Mouse (Mus musculus) small intestine, adult 2 months (tissue): ENCODE data around the gene Uox. TPM values are rescaled to one million over a fixed set of nuclear protein-coding genes. Genes with fewer than 3 reads are reported as not detected.

Experiments used
- H3K27ac ChIP-seq: fragments of 200-500 bp; 2 replicates; pipeline ENCODE4 v1.5.1; 2012; ENCODE audit warnings: low read depth, low read length, control low read depth, inconsistent platforms; ENCODE audit not compliant: insufficient read depth
- H3K27me3 ChIP-seq: fragments of 200-500 bp; 2 replicates; pipeline ENCODE4 v1.6.1; 2012; ENCODE audit warnings: mild to moderate bottlenecking, moderate library complexity, low read length, inconsistent platforms; ENCODE audit not compliant: control insufficient read depth, insufficient read depth
- H3K36me3 ChIP-seq: fragments of 200-500 bp; 2 replicates; pipeline ENCODE4 v1.6.1; 2012; ENCODE audit warnings: mild to moderate bottlenecking, low read length, control low read depth, inconsistent platforms; ENCODE audit not compliant: control insufficient read depth, insufficient read depth
- H3K4me1 ChIP-seq: fragments of 200-500 bp; 2 replicates; pipeline ENCODE4 v1.6.1; 2012; ENCODE audit warnings: low read length, inconsistent platforms, mixed read lengths; ENCODE audit not compliant: control insufficient read depth, insufficient read depth, insufficient read length
- H3K4me3 ChIP-seq: fragments of 200-500 bp; 2 replicates; pipeline ENCODE4 v1.5.1; 2012; ENCODE audit warnings: low read depth, mild to moderate bottlenecking, control low read depth, inconsistent platforms, low read length, moderate library complexity
- CTCF ChIP-seq: fragments of 200-500 bp; IDR thresholded peaks from 2 replicates; pipeline ENCODE4 v1.5.1; 2012; ENCODE audit warnings: low read depth, mild to moderate bottlenecking, control low read depth, inconsistent platforms, low read length, moderate library complexity, mixed read lengths; ENCODE audit not compliant: insufficient replicate concordance, insufficient read length; ENCODE audit errors: extremely low read depth
- POLR2A ChIP-seq: fragments of 200-500 bp; IDR thresholded peaks from 2 replicates; pipeline ENCODE4 v1.6.1; 2012; ENCODE audit warnings: low read depth, mild to moderate bottlenecking, control low read depth, inconsistent platforms, low read length, moderate library complexity
- WGBS: fragments of 180-500 bp; shearing (Covaris S2); methylation state at CpG from one replicate; pipeline ENCODE4 v1.1.7; 2018; 5-methylcytosine and 5-hydroxymethylcytosine counted together
- polyA plus RNA-seq: library from polyadenylated mRNA; depleted of rRNA; stranded (reverse); fragments of >200 nt; gene quantifications from 2 replicates; pipeline ENCODE4 v1.2.3, GENCODE M21; 2012

Gene Uox
- polyA plus RNA-seq, 1 experiment = 0.11 TPM

DNA sequence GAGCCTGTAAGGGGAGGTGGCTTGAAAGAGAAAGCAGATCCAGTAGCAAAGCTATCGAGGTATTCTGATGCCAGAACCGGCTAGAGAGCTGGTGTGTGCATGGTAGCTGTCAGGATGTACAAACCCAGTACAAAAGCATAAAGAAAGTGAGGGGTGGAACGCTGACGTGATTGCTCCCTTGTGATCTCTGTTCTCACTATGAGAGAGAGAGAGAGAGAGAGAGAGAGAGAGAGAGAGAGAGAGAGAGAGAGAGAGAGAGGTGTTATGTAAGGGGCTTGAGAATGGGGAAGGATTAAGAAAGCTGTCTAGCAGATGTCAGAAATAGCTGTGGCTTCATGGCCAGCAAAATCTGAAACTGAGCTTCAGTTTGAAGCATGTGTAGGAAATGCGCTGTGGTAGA lies 13.7 kb downstream of the Uox start:
- 43% methylated on average over 5 of the region's 5 CpGs for WGBS
- H3K4me3 ChIP-seq = no peak overlapping the region
- TF ChIP-seq CTCF = no peak
- TF ChIP-seq POLR2A = no peak
- no peaks in the 10 kb centered on the region for H3K4me1 ChIP-seq
- H3K27me3 ChIP-seq = no peaks in the 10 kb centered on the region
- H3K27ac ChIP-seq = no peak overlapping the region
- H3K36me3 ChIP-seq = no peaks in the 10 kb centered on the region

GRCm38 (mm10) chr3:146586616-146587015 lies 16.4 kb downstream of the Uox start:
- no peak overlapping the region for H3K4me3 ChIP-seq
- no peak overlapping the region for H3K27ac ChIP-seq
- H3K36me3 ChIP-seq = no peaks in the 10 kb centered on the region
- no peaks in the 10 kb centered on the region for H3K4me1 ChIP-seq
- no peaks in the 10 kb centered on the region for H3K27me3 ChIP-seq
- no peak for TF ChIP-seq CTCF
- no peak for TF ChIP-seq POLR2A
- WGBS = 95% methylated on average over 14 of the region's 14 CpGs

- H3K4me3 ChIP-seq = no peak overlapping the region
- 84% methylated on average over 6 of the region's 6 CpGs for WGBS
- H3K4me1 ChIP-seq = no peaks in the 10 kb centered on the region
- H3K36me3 ChIP-seq = no peaks in the 10 kb centered on the region
- TF ChIP-seq POLR2A (no peak), CTCF (no peak)
- H3K27ac ChIP-seq = no peak overlapping the region
- no peaks in the 10 kb centered on the region for H3K27me3 ChIP-seq
These were observed 19.3 kb downstream of the Uox start for GRCm38 (mm10) chr3:146589523-146589922.

DNA sequence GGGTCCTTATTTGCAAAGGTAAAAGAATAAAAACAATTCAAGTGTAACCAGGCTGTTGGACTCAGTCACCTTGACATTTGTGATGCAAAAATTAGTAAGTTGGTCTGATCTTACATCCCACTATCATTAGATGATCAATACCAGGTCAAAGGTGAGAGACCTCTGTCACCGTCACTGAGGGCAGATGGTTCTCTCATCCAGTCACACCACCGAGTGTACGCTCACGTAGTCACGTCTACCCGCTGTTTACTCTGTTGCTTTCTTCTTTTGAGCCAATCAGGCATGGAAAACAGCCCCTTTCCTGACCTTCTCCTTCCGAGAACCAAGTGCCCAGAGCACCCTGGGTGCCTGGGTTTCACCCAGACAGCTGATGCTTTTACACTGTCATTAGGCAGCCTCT lies 20.9 kb downstream of the Uox start:
- Histone ChIP-seq H3K36me3 (no peaks in the 10 kb centered on the region), H3K4me1 (no peaks in the 10 kb centered on the region), H3K27me3 (no peaks in the 10 kb centered on the region), H3K4me3 (no peak overlapping the region), H3K27ac (no peak overlapping the region)
- WGBS = 80% methylated on average over 7 of the region's 7 CpGs
- TF ChIP-seq POLR2A (no peak), CTCF (no peak)

GRCm38 (mm10) chr3:146591601-146592000 lies 21.4 kb downstream of the Uox start:
- H3K4me1 ChIP-seq = no peaks in the 10 kb centered on the region
- no peak overlapping the region for H3K4me3 ChIP-seq
- 80% methylated on average over 2 of the region's 2 CpGs for WGBS
- TF ChIP-seq POLR2A (no peak), CTCF (no peak)
- H3K36me3 ChIP-seq = no peaks in the 10 kb centered on the region
- no peak overlapping the region for H3K27ac ChIP-seq
- no peaks in the 10 kb centered on the region for H3K27me3 ChIP-seq

GRCm38 (mm10) chr3:146595440-146595839 lies 25.2 kb downstream of the Uox start:
- Histone ChIP-seq H3K27ac (no peak overlapping the region), H3K36me3 (no peaks in the 10 kb centered on the region), H3K27me3 (no peaks in the 10 kb centered on the region), H3K4me3 (no peak overlapping the region), H3K4me1 (no peaks in the 10 kb centered on the region)
- 79% methylated on average over 6 of the region's 6 CpGs for WGBS
- TF ChIP-seq POLR2A (no peak), CTCF (no peak)

GRCm38 (mm10) chr3:146596387-146596786 lies 26.2 kb downstream of the Uox start:
- Histone ChIP-seq H3K27me3 (no peaks in the 10 kb centered on the region), H3K4me3 (no peak overlapping the region), H3K4me1 (no peaks in the 10 kb centered on the region), H3K36me3 (no peaks in the 10 kb centered on the region), H3K27ac (no peak overlapping the region)
- 81% methylated on average over 8 of the region's 8 CpGs for WGBS
- TF ChIP-seq POLR2A (no peak), CTCF (no peak)

DNA sequence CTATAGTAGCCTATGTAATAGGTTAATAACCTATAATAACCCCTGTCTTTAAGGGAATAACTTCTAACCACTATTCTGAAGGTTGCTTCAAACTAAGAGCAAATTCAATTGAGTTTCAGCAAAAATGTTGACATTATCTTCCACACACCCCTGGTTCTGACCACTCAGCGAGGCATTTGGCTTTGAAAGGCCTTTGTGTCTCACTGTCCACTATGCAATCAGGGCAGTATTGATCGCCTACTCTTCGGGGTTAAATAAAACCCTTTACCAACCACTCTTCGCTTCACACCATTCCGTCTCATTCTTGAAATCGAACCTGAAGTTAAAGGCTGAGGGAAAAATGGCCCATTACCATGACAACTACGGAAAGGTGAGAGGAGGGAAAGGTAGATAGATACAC lies 26.6 kb downstream of the Uox start:
- Histone ChIP-seq H3K4me3 (no peak overlapping the region), H3K27ac (no peak overlapping the region)

More for the DNA sequence above, 26.6 kb downstream of the Uox start:
- no peaks in the 10 kb centered on the region for H3K36me3 ChIP-seq
- H3K27me3 ChIP-seq = no peaks in the 10 kb centered on the region
- TF ChIP-seq CTCF (no peak), POLR2A (no peak)
- 87% methylated on average over 7 of the region's 7 CpGs for whole genome bisulfite sequencing
- no peaks in the 10 kb centered on the region for H3K4me1 ChIP-seq
